Mouse (Mus musculus): ENCODE data around the gene Bud23.
"Not testable (repeated sequence)": the region's sequence is repeated elsewhere in the genome, so short reads cannot be mapped to it uniquely, and the experiment has no call there.

The Bud23 gene

GRCm38 (mm10) chr5:135072061-135072460 is 7.3 kb upstream of the Bud23 start:
- DNase-seq (ENCODE audit: low read depth, low spot score), result no peak

DNA sequence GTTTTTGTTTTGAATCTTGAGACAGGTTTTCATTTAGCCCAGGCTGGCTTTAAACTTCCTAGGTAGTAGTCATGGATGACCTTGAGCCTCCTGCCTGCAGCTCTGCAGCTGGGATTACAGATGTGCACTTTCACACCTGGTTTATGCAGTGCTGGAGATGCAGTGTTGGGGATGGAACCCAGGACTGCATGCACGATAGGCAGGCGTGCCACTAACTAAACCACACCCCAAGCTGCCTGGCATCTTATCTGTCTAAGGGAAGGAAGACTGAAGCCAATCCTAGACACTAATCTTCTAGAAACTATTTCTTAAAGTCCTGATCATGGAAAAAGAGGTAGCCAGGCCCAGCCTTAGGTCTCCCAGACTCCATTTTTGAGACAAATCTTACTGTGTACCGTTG is 5.7 kb upstream of the Bud23 start:
- no peak for DNase-seq (ENCODE audit: low read depth, low spot score)

GRCm38 (mm10) chr5:135066008-135066407 is 1.2 kb upstream of the Bud23 start:
- no peak for DNase-seq (ENCODE audit: low read depth, low spot score)

DNA sequence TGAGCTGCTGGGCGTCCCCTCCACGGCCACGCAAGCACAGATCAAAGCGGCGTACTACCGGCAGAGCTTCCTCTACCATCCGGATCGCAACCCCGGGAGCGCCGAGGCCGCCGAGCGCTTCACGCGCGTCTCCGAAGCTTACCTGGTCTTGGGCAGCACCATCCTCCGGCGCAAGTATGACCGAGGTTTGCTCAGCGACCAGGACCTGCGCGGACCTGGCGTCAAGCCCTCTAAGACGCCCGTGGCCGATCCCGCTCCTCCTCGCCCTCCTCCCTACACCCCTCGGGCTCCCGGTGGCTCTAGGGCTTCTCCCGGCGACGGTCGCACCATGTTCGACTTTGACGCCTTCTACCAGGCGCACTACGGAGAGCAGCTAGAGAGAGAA is 385 bp downstream of the Bud23 start:
- no peak for DNase-seq (ENCODE audit: low read depth, low spot score)

DNA sequence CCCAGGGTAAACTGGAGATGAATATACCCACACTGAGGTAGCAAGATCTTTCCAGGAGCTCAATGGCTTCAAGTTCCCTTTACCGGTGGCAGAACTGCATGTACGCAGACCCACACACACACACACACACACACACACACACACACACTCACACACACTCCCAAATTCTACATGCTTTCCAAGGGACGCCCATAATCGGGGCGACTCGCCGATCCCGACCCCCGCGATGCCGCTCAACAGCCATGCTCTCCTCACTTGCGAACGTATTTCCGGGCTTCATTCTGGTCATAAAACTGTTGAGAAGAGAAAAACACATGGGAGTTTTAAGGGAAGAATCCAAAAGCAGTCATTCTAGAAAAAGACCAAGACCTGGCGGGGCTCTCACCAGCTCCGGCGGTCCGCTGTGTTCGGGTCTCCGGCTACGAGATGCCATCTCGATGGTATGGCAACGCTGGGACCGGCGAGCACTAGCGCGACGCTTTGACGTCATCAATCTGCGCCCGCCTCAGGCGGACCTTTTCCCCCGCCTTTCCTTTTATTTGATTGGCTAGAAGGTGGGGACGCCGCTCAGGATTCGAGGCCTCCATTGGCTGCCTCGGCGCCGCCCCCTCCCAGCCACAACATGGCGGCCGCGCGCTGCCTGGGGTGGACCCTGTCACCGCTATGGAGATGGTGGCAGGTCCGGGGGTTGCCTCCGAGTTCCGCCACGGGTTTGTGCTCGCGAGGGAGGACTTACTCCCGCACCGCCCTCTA is 954 bp downstream of the Bud23 start, which contains the start of gene Dnajc30:
Gene Dnajc30 (plus strand): TSS at position 574 of the 753 bp plus-strand sequence.
- peak; percentile 96 for DNase-seq (ENCODE audit: low read depth, low spot score)

DNA sequence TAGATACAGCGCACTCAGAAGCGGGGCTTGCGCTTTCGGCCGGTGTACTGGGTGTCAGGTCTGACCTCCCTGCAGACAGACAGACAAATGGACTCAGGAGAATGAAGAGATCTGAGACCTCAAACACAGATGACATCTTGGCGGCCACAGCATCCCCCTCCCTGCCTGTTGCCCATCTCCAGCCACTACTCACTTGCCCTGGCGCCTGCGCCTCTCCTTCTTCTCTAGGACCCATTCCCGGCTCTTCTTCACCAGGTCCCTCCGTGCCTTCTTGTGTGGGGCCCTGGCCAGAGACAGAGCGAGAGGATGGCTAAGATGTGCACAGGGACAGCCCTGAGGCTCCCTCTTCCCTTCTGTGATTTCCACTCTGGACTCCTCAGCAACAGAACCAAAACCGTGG is 11.4 kb downstream of the Bud23 start:
- no peak for DNase-seq (ENCODE audit: low read depth, low spot score)

GRCm38 (mm10) chr5:135049268-135049667 is 15.5 kb downstream of the Bud23 start:
- DNase-seq (ENCODE audit: low read depth, low spot score), result not testable (repeated sequence)

GRCm38 (mm10) chr5:135048539-135048938 is 16.2 kb downstream of the Bud23 start:
- DNase-seq (ENCODE audit: low read depth, low spot score), result no peak

DNA sequence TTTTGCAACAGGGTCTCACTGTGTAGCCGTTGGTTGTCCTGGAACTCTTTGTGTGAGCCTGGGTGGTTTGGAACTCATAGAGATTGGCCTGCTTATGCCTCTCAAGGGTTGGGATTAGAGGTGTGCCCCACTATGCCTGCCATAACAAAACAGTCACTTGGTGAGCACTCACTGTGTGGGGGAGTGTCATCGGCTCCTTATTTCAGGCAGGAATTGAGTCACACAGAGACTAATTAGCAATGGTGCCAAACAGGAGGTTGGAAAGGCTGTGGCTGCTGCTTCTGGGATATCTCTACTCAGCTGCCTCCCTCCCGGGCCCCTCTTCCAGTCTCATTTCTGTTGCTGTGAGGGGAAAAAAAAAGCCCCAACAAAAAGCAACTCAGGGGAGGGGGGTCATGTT is 20.2 kb downstream of the Bud23 start:
- no peak for DNase-seq (ENCODE audit: low read depth, low spot score)

DNA sequence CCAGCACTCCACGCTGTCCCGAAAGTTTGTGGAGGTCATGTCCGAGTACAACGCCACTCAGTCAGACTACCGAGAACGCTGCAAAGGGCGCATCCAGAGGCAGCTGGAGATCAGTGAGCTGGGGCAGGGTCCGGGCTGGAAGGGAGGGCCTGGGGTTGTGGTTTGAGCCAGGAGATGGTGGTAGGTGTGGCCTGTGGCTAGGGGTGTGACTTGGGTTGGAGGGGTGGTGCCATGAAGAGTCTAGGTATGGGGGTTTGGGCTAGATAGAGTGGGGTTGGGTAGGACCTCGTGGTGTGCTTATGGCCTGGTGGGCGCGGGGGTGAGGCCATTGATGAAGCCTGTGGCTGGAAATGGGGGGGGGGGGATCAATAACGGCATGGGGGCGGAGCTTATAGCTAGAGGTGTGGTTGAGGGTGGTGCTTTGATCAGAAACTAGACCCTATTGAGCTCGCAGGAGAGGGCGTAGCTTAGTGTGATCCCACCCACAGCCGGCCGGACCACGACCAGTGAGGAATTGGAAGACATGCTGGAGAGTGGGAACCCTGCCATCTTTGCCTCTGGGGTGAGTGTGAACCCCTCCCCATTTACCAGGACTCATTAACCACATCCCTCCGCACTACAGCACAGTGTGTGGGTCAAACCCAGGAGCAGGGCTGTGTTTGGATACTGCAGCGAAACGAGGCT is 22.5 kb downstream of the Bud23 start:
- DNase-seq (ENCODE audit: low read depth, low spot score), result no peak

- DNase-seq (ENCODE audit: low read depth, low spot score), result no peak
Observed at GRCm38 (mm10) chr5:135040777-135041176, 24.0 kb downstream of the Bud23 start.

DNA sequence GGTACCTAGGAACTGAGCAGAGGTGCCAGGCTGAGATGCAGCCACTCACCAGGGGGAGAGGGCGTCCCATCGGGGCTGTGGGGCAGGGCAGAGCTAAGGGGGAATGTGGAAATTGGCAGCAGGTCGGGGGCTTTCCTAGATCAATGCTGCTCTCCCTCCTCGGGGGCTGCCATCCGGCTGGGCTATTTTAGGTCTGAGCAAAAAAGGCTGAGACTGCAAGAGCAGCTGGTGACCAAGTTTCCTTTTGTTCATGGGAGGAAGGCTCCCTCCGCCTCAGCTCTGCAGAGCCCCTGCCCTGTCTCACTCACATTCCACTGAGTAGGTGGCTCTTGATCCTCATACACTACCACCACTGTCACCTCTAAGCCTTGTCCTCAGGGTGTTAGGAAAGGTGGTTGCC is 24.7 kb downstream of the Bud23 start:
- no peak for DNase-seq (ENCODE audit: low read depth, low spot score)

DNA sequence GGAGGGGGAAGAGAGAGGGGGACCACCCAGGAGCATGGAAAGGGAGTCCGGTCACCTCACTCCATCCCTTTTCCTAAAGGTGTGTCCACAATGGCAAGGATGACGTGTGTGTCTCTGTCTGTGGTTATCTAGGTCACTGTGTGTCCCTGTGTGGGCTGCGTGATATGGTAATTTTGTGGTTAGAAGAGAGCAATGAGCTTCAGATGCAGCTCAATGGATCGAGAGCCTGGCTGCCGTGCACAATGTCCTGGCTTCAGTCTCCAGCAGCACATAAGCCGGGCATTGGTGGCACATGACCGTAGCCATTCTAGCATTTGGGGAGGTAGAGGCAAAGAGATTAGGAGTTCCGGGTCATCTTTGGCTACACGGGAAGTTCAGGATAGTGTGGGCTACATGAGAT is 25.2 kb downstream of the Bud23 start:
- no peak for DNase-seq (ENCODE audit: low read depth, low spot score)

DNA sequence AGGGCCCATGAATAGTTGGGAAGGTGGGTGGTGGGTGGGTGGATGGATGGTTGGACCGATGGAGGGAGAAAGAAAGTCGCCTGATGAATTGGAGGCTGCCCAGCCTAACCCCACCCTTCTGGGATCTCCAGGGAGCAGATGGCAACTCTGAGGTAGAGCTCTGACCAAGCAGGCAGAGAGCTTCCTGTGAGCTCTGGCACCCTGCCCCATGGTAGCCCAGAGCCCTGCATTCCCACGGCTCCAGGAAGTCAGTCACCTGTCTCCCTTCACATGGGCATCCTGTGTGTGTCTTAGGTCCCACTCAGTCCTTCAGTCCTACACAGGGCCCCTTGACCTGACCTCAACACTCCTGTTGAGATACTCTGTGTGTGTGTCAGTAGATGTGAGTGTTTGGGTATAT is 26.8 kb downstream of the Bud23 start:
- no peak for DNase-seq (ENCODE audit: low read depth, low spot score)

- DNase-seq (ENCODE audit: low read depth, low spot score), result no peak
Observed at GRCm38 (mm10) chr5:135035608-135036359, 29.0 kb downstream of the Bud23 start.

DNA sequence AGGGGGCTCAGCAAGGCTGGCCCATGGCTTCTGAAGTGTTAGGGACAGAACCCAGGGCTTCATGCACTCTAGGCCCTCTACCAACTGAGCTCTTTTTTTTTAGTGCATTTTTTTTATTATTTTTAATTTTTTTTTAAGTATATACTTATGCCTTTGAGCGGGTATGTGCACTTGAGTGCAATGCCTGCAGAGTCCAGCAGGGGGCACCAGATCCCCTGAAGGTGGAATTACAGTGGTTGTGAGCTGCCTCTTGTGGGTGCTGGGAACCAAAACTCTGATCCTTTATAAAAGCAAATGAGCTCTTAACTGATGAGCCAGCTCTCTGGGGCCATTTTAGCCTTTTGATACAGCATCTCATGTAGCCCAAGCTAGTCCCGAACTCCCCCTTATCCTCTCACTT is 30.2 kb downstream of the Bud23 start:
- no peak for DNase-seq (ENCODE audit: low read depth, low spot score)

GRCm38 (mm10) chr5:135032581-135032980 is 32.2 kb downstream of the Bud23 start:
- no peak for DNase-seq (ENCODE audit: low read depth, low spot score)

GRCm38 (mm10) chr5:135029007-135029854 is 35.5 kb downstream of the Bud23 start:
- DNase-seq (ENCODE audit: low read depth, low spot score), result no peak

GRCm38 (mm10) chr5:135025899-135026298 is 38.9 kb downstream of the Bud23 start:
- DNase-seq (ENCODE audit: low read depth, low spot score), result no peak

DNA sequence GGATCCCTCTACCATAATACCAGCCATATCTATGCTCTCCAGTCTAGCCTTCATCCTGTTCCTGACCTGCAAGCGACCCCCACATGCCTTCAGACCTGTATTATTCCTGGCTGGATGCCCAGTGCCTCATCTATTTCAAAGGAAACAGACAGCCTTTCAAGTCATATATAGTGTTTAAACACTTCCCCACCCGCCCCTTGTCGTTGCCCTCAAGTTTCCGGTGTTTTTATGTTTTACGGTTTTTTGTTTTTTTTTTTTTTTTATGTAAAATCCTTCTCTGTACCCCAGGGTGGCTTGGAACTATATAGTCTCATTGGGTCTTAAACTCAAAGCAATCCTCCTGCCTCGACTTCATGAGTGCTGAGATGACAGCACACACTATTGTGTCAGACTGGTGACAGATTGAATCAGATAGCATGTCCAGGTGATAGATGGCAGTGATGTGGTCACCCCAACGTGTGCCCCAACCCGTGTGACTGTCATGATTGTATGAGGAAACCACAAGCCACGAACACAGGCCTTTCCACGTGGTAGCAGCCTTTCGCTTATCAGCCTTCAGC is 40.0 kb downstream of the Bud23 start:
- DNase-seq (ENCODE audit: low read depth, low spot score), result no peak
